Mouse (Mus musculus): Measurements from ENCODE around the gene Krtap15.

The Krtap15 gene

DNA sequence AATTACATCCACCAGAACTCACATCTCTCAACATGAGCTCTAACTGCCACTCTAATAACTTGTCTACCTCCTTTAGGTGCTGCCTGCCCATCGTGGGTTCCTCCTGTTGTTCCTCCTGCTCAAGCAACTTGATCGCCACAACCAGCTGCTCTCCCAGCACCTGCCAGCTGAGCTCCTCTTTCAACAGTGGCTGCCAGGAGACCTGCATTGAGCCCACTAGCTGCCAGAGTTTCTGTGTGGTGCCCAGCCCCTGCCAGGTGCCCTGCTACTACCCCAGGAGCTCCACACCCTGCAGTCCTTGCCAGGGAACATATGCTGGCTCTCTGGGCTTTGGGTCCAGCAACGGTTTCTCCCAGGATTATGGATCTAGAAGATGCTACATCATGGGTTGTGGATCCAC lies at the start of gene Krtap15:
Gene Krtap15, plus strand, starts transcription at position 150 of the 400 bp plus-strand sequence.
- DNase-seq (ENCODE audit: low spot score in 2 of 2) = no peak

DNA sequence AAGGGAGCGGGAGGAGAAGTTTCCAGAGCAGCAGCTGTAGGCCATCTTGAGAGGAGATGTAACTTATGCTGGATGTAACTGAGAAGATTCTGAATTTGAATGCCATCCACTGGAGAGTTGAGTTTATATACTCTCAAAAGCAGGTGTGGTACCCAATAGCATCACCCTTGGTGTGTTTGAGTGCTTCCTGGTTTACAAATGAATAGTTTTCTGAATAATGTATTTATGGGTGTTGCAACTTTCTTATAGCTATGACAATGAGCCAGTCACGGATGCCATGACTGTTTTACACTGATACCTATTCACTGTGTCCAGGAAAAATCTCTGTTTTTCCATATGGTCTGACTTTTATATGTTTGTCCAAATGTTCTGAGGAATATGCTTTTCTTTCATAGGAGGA lies 45.9 kb upstream of the Krtap15 start, which contains the start of gene 2310057N15Rik:
Gene 2310057N15Rik, minus strand, starts transcription at position 101 of the 400 bp plus-strand sequence.
- no peak for DNase-seq (ENCODE audit: low spot score in 2 of 2)

DNA sequence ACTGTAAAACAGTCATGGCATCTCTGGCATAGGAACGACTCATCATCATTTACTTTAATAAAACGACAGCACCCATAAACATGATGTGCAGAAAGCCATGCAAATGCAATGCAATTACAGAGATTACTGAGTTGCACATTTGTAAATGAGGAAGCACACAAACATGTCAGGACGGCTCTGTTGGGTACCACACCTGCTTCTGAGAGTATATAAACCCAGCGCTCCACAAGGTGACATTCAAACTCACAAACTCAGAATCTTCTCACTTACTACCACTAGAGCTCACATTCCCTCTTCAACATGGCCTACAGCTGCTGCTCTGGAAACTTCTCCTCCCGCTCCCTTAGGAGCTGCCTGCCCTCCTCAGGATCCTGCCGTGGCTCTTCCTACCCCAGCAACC lies 42.4 kb upstream of the Krtap15 start, which contains the start of gene Gm5965:
Gene Gm5965, plus strand, starts transcription at position 301 of the 400 bp plus-strand sequence.
- DNase-seq (ENCODE audit: low spot score in 2 of 2) = no peak

DNA sequence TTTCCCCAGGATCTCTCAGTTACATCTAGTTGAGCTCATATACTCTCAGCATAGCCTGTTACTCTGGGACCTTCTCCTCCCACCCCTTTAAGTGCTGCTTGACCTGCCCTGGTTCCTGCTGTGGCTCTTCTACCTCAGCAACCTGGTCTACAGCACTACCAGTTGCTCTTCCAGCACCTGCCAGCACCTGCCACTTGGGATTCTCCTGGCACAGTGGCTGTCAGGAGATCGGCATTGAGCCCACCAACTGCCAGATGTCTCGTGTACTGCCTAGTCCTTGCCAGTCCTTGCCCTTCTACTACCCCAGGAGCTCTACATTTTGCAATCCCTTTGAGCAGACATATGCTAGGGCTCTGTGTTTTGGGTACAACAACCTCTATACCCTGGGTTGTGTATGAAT lies 33.2 kb upstream of the Krtap15 start:
- DNase-seq (ENCODE audit: low spot score in 2 of 2) = no peak

DNA sequence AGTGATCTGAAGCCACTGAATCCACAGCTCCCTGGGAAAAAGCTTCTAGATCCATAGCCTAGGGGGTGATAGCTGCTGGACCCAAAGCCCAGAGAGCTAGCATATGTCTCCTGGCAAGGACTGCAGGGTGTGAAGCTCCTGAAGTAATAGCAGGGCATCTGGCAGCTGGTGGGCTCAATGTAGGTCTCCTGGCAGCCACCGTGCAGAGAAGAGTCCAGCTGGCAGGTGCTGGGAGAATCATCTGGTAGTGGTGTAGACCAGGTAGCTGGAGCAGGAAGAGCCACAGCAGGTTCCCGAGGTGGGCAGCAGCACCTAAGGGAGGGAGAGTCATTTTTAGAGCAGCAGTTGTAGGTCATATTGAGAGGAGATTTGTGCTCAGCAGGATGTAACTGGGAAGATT lies 8.2 kb upstream of the Krtap15 start, which contains the start of gene Gm20741:
Gene Gm20741, minus strand, starts transcription at position 394 of the 400 bp plus-strand sequence.
- no peak for DNase-seq (ENCODE audit: low spot score in 2 of 2)

DNA sequence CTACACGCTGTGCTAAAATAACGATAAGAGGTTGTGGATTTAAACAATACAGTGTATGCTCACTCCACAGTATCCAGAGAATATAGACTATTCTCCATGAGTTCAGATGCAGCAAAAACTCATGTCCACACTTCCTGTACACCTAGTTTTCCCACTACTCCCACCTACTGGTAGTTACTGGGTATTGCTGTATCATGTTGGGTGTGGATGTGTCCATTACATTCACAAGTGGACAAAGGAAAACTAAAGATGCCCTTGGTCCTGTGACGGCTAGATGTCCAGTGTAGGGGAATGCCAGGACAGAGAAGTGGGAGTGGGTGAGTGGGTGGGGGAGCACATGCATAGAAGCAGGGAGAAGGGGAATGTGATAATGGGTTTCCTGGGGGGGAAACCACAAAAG lies 3.7 kb downstream of the Krtap15 start:
- no peak for DNase-seq (ENCODE audit: low spot score in 2 of 2)

DNA sequence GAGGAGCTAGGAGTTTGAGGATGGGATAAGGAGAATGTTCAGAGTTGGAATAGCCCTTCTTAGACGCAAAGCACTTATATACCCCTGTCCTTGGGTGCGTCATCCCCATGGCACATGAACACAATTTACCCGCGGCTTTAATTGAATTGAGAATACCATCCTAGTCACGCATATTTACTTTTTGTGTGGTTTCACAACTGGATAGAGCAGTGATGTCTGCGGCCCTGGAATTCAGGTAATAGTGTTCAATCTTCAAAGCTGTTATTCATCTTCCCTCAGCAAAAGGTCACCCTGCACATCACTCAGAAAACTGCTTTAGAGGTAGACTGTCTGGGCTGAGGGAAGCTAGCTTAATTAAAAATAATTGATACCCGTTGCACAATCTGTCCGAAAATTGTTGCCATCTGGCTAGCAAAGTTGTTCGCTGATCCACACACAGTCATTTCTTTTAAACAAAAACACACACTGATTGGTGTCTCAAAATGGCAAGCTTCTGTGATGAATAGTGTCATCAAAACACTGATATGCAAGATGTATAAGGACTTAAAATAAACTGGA lies 6.2 kb downstream of the Krtap15 start, which contains the start of gene Krtap14:
Gene Krtap14, minus strand, starts transcription at position 51 of the 558 bp plus-strand sequence.
- no peak for DNase-seq (ENCODE audit: low spot score in 2 of 2)

DNA sequence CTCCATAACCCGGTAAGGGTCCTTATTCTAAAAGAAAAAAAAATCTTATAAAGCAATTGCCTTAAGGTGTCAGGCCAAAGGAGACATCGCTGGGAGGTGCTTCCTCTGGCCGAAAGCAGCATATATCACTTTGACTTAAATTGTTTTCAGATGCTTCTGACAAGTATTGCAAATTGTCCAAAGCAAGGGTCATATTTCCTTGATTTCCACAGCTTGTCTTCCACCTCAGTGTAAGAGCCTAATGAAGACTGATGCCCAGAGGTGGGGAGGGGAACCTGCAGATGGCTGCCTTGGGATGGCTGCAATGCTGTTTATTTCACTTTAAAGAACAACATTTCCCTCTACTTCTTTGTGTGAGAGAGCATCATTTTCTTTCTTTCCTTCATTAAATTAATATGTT lies 7.0 kb downstream of the Krtap15 start:
- DNase-seq (ENCODE audit: low spot score in 2 of 2) = no peak

DNA sequence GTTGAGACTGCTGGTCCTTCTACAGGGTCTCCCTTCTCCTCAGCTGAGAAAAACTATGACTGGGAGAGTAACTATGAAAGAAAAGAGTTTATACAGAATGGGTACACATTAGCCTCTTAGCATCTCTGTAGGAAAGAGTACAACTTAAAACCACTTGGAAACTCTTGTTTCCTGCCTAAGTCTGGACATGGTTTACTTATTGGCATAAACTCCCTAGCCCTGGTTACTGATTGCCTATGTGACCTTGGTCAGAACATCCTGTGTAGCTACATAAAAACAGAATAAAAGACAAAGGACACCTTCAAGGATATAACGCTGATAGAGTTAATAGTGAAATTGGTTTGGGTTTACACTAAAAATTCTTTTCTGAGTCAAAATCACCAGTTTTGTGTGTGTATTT lies 27.3 kb downstream of the Krtap15 start:
- no peak for DNase-seq (ENCODE audit: low spot score in 2 of 2)

DNA sequence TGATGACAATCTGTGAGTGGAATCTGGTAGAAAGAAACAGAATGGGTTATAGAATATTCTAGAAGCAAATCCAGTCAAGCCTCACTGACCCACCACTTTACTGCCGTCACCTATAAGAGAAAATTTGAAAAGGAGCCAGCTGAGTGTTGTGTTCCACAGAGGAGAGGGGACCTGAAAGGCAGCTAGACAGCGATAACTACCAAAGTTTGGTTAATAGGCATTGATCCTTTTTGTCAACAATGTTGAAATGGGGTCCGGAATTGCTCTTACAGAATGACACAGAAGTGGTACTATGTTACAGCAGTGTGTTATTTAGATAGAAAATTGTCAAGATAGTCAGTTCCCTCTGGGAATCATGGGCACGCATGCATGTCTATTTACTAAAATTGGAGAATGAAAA lies 28.5 kb downstream of the Krtap15 start:
- DNase-seq (ENCODE audit: low spot score in 2 of 2) = no peak

DNA sequence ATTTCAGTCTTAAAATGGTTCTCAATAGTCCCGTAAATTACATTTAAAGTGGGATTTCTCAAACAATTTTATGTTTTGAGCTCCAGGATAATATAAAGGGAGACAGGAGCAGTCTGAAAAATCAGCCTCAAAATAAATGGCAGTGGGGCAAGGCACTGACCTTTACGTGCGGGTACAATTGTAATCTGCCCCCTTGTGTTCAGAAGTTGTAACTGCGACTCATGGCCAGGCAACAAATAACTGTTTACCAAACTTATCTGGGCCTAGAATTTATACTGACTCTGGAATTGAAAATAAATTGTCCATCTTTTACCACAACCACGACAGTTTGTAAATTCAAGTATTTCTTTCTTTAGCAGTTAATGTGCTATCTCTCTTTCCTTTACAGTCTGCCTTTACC lies 31.4 kb downstream of the Krtap15 start:
- no peak for DNase-seq (ENCODE audit: low spot score in 2 of 2)

DNA sequence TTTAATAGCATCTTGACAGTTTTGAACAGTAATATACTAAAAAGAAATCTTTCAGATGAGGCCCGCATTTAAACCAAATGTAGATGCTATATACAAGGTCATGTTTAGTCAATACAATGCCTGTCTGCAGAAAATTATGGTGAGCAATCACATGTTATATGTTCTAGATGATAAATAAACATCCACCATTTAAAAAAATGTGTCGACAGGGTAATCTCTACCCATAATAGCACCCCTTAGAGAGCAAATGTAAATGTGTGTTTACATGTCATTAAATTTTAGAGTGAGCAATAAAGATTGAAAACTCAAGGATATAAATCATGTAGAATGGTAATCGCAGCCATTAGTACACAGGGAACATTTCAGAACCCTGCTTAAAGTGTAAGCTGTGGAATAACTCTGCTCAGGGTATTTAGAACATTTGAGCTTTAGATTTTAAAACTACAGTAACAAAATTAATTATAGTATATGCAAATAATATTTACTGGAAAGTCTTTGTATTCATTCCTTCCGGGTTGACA lies 44.9 kb downstream of the Krtap15 start:
- DNase-seq (ENCODE audit: low spot score in 2 of 2) = no peak

DNA sequence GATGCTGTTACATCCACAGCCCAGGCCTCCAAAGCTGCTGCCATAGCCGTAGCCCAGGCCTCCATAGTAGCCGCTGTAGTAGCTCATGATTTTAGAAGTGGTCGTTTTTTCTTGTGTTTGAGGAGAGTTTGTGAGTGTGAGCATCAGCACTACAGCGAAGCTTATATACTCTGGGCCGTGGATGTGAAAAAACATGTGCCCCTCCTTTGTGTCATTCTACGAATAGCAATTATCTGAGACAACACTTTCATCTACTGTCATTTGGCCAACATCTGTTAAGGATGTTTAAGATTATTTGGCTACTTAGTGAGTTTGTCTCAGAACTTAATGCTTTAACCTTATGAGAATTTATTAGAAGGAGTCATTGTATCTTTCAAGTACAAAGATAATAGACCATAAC lies 49.3 kb downstream of the Krtap15 start, which contains the start of gene Krtap19-1:
Gene Krtap19-1, minus strand, starts transcription at position 101 of the 400 bp plus-strand sequence.
- no peak for DNase-seq (ENCODE audit: low spot score in 2 of 2)

DNA sequence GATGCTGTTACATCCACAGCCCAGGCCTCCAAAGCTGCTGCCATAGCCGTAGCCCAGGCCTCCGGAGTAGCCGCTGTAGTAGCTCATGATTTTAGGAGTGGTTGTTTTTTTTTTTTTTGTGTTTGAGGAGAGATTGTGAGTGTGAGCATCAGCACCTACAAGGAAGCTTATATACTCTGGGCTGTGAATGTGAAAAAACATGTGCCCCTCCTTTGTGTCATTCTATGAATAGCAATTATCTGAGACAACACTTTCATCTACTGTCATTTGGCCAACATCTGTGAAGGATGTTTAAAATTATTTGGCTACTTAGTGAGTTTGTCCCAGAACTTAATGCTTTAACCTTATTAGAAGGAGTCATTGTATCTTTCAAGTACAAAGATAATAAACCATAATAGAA lies 54.2 kb downstream of the Krtap15 start, which contains the start of gene Krtap19-2:
Gene Krtap19-2, minus strand, starts transcription at position 101 of the 400 bp plus-strand sequence.
- DNase-seq (ENCODE audit: low spot score in 2 of 2) = no peak

DNA sequence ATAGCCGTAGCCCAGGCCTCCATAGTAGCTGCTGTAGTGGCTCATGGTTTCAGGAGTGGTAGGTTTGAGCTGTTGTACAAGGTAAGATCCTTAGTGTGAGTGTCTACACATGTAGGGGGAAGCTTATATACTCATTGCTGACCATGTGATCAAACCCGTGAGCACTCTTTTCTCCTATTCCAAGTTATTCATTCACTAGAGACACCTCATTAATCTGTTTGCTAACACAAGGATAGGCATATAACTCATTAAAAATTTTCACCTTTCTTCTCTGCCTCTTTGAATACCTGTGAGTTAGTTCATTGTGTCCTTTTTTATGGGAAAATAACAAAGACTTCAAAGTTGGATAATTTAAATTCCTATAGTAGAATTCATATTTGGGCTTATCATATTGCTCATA lies 57.9 kb downstream of the Krtap15 start, which contains the start of gene Krtap19-3:
Gene Krtap19-3, minus strand, starts transcription at position 101 of the 400 bp plus-strand sequence.
- DNase-seq (ENCODE audit: low spot score in 2 of 2) = no peak

Measured in spleen, postnatal 36 days (tissue).